Mouse (Mus musculus) spleen, postnatal 0 days (tissue): Measurements from ENCODE around the gene Pih1d2. TPM values are rescaled to one million over a fixed set of nuclear protein-coding genes. Genes with fewer than 3 reads are reported as not detected.

Experiments used
- polyA plus RNA-seq: library from polyadenylated mRNA; unstranded; fragments of >200 nt; fragmentation: Nextera tagmentation; extraction: Ambion mirVana; gene quantifications from 2 replicates; pipeline ENCODE4 v1.2.1, GENCODE M21; 2015

The Pih1d2 gene
- polyA plus RNA-seq: 1.3 and 1.5 TPM in 2 replicates

DNA sequence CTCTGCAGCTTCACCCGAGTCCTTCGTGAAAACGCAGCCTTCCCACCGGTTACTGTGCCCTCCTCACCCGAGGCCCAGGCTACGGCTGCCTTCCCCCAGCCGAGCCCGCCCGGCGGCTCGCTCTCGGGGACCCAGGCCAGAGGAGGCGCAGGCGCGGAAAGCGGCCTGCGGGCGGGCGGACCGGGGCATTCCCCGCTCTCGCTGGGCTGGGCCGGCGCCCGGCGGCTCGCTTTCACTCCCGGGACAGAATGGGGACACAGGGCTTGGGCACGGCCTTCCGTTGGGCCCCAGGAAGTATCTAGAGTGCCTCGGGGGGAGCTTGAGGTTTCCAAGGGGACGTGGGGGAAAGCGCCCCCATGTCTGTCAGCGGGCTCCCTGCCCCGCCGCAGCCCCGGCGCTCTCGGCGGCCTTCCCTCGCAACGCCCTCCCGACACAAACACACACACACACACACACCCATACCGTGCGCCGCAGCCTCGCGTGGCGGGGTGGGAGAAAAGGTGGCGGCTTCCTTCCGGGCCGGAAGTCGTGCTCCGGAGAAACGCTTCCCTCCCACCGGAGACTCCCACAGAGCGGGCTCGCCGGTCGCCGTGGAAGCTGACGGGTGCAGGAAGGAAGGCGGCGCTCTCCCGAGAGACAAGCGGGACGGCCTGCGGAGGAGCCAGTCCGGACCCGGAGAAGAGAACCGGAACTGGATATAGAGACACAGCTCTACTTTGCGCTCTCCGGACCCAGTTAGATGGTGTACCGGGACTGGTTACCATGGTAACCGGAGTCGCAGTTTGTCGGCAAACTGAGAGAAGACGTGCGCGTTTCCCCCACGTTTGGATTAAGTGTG is at the start of gene Pih1d2, which contains the start of gene Nkapd1:
Pih1d2 (plus strand) TSS at position 556 of the 838 bp plus-strand sequence.
Nkapd1 (minus strand) TSS at position 699 of the 838 bp plus-strand sequence.

DNA sequence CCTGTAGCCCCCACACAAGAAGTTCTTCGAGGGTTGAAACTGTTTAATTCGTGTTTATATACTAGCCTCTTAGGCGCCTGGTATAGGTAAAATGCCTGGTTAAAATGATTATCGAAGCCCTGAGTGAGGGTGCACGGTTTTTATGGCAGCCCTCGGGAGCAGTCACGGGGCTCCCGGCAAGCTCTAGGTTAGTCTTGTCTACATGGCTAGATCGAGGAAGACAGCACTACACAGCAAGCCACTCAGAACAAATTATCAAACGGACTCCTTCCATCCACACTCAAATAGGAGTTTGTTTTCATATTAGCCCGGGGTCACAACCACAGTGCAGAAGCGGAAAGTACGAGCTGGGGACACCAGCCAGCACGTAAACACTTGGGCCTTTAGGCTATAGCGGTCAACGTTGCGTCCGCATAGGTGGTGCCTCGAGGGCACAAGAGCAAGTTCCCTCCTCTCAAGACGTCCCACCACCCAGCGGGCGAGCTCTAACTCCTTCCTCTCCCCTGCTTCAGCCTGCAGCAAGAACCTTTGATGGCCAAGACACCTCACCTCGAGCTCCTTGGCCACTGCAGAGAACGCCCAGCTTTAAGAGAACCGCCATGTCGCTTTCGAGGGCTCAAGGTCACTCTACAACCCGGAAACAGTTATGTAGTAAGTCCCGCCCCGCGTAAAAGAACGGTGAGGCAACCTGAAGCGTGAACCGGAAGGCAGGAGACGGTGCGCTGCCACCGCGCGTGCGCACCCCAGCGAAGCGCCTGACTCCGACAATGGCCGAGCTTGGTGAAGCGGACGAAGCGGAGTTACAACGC is 13.7 kb upstream of the Pih1d2 start, which contains the start of the genes Sdhd and Timm8b:
Sdhd (minus strand) TSS at position 624 of the 809 bp plus-strand sequence.
Timm8b (plus strand) TSS at position 722 of the 809 bp plus-strand sequence.

DNA sequence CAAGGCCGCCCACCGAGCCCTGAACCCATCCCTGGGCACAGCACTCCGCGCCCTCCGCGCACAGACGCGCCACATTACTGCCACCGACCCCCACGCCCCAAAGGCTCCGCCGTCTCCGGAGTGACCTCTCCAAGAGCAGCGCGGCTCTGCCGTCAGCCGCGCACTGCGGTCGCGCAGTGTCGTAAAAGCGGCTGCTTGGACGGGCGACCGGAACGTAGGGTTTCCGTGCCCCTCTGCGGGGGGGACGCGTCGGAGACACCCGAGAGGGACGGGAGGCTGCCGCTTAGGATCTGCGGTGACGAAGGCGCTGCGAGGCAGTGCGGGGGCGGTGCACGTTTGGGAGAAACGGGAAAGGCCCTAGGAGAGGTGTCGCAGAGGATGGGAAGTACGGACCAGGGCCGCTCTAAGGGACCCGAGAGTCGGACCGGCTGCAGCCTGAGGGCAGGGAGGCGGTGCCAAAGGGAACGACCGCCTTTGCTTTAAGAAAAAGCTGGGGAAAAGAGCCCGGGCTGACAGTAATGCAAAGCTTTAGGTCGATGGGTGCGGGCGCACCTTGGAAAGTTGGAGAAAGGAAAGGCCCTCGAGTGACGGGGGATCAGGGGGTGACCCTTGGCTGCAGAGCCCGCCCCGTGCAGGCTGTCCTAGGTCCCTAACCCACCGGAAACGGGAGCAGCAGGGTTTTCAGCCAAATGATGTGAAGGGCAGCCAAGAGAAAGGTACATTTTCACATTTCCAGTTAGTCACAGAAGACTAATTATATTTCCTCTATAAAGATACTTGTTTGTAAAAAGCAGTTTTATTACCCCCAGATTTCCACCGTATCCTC is 42.5 kb downstream of the Pih1d2 start, which contains the start of gene Dlat:
Dlat (minus strand) TSS at position 389 of the 826 bp plus-strand sequence.

Other genes starting within 250 kb of the Pih1d2 start
- gene Plet1, start 122.8 kb upstream of the Pih1d2 start, polyA plus RNA-seq: 0.93 and 1.1 TPM in 2 replicates
- gene Pts, start 88.6 kb upstream of the Pih1d2 start, polyA plus RNA-seq: 64.5 and 69.3 TPM in 2 replicates
- gene Il18, start 62.5 kb upstream of the Pih1d2 start, polyA plus RNA-seq: 25.1 and 37.1 TPM in 2 replicates
- gene Bco2, start 62.1 kb upstream of the Pih1d2 start, polyA plus RNA-seq: 0.35 and 0.61 TPM in 2 replicates
- gene Tex12, start 56.0 kb upstream of the Pih1d2 start, polyA plus RNA-seq: 0.15 TPM in 1 of 2 replicates, not detected in the other
- gene Sdhd, start 13.5 kb upstream of the Pih1d2 start, polyA plus RNA-seq: 257 TPM in 2 replicates
- gene Timm8b, start 13.4 kb upstream of the Pih1d2 start, polyA plus RNA-seq: 165 and 173 TPM in 2 replicates
- 13.8 and 15.5 TPM in 2 replicates for gene Nkapd1, start 143 bp downstream of the Pih1d2 start, polyA plus RNA-seq
- gene Dlat, start 42.5 kb downstream of the Pih1d2 start, polyA plus RNA-seq: 26.0 and 31.2 TPM in 2 replicates
- 0.77 and 1.0 TPM in 2 replicates for gene Dixdc1, start 122.2 kb downstream of the Pih1d2 start, polyA plus RNA-seq
- 1.9 and 2.0 TPM in 2 replicates for gene 2310030G06Rik, start 129.2 kb downstream of the Pih1d2 start, polyA plus RNA-seq
- gene Cryab, start 134.0 kb downstream of the Pih1d2 start, polyA plus RNA-seq: 28.7 and 32.9 TPM in 2 replicates
- gene Hspb2, start 135.0 kb downstream of the Pih1d2 start, polyA plus RNA-seq: 2.6 and 3.6 TPM in 2 replicates
- 9.2 and 11.6 TPM in 2 replicates for gene Fdxacb1, start 150.9 kb downstream of the Pih1d2 start, polyA plus RNA-seq
- gene Alg9, start 157.7 kb downstream of the Pih1d2 start, polyA plus RNA-seq: 14.4 and 14.8 TPM in 2 replicates
- gene 1110032A03Rik, start 158.2 kb downstream of the Pih1d2 start, polyA plus RNA-seq: 28.0 and 29.5 TPM in 2 replicates
- 61.9 and 75.8 TPM in 2 replicates for gene Ppp2r1b, start 228.0 kb downstream of the Pih1d2 start, polyA plus RNA-seq